Mouse (Mus musculus) midbrain, embryonic 14.5 days (tissue): ENCODE data around the gene Lsm3. TPM values are rescaled to one million over a fixed set of nuclear protein-coding genes. Genes with fewer than 3 reads are reported as not detected.

Source experiments
- ATAC-seq: fragments of 200-750 bp; cut with Nextera tagmentation; 2 replicates; pipeline ENCODE4 v1.8.0; 2017; ENCODE audit warnings: moderate number of reproducible peaks, moderate library complexity; ENCODE audit not compliant: low FRiP score, low TSS enrichment
- DNase-seq: peaks from one replicate; pipeline ENCODE4 v3.0.0-alpha.2; 2015
- H3K27ac ChIP-seq: fragments of 300-500 bp; sonication (generic); replicated peaks from 2 replicates; pipeline ENCODE4 v1.5.1; 2014; ENCODE audit warnings: mild to moderate bottlenecking, low read depth, low read length, moderate library complexity
- H3K27me3 ChIP-seq: fragments of 300-500 bp; sonication (generic); 2 replicates; pipeline ENCODE4 v1.6.1; 2014; ENCODE audit warnings: low read length, control low read depth, mixed read lengths; ENCODE audit not compliant: control insufficient read depth, insufficient read depth
- H3K36me3 ChIP-seq: fragments of 300-500 bp; sonication (generic); 2 replicates; pipeline ENCODE4 v1.6.1; 2014; ENCODE audit warnings: low read length, control low read depth; ENCODE audit not compliant: control insufficient read depth, insufficient read depth
- H3K4me1 ChIP-seq: fragments of 300-500 bp; sonication (generic); 2 replicates; pipeline ENCODE4 v1.6.1; 2014; ENCODE audit warnings: mild to moderate bottlenecking, antibody characterized with exemption, low read length, control low read depth; ENCODE audit not compliant: control insufficient read depth, insufficient read depth
- H3K4me2 ChIP-seq: fragments of 300-500 bp; sonication (generic); 2 replicates; pipeline ENCODE4 v1.6.1; 2014; ENCODE audit warnings: mild to moderate bottlenecking, low read length, moderate library complexity
- H3K4me3 ChIP-seq: fragments of 300-500 bp; sonication (generic); replicated peaks from 2 replicates; pipeline ENCODE4 v1.5.1; 2014; ENCODE audit warnings: low read depth, low read length
- H3K9ac ChIP-seq: fragments of 300-500 bp; sonication (generic); replicated peaks from 2 replicates; pipeline ENCODE4 v1.6.1; 2014; ENCODE audit warnings: mild to moderate bottlenecking, low read length, moderate library complexity
- H3K9me3 ChIP-seq: fragments of 300-500 bp; sonication (generic); 2 replicates; pipeline ENCODE4 v1.6.1; 2016; ENCODE audit warnings: low read length, control low read depth, mixed read lengths; ENCODE audit not compliant: control insufficient read depth
- WGBS: fragments of 180-500 bp; shearing (Covaris S2); extraction: QIAGEN DNeasy Blood & Tissue Kit; methylation state at CpG from one replicate; pipeline ENCODE4 v1.1.7; 2014; 5-methylcytosine and 5-hydroxymethylcytosine counted together
- polyA plus RNA-seq: library from polyadenylated mRNA; unstranded; fragments of >200 nt; fragmentation: Nextera tagmentation; extraction: Ambion mirVana; gene quantifications from 2 replicates; pipeline ENCODE4 v1.2.1, GENCODE M21; 2014

Lsm3 gene
- polyA plus RNA-seq, 1 experiment from 2014 or later = 174 TPM

DNA sequence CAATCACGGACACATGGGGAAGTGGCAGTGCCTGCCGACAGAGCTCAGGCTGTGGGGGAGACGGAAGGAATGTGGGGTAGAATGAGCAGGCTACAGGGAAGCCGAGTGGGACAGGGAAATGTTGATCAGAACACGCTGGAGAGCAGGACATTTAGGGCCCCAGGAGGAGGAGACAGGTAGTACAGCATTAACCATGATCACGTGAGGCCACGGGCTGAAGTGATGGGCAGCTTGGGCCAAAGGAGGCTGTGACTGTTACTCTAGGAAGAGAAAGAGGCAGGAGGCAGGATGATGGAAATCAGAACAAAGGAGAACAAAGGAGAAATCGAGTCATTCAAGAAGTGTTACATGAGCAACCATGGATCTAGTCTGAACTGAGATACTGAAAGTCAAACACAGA lies 21.2 kb upstream of the Lsm3 start:
- H3K4me3 ChIP-seq = no peak overlapping the region
- H3K4me2 ChIP-seq = no peak overlapping the region
- no peak overlapping the region for H3K27ac ChIP-seq
- 94% methylated on average over 8 of the region's 8 CpGs for WGBS
- ATAC-seq (no peak), DNase-seq (no peak)
- peaks cover 95% of the 10 kb centered on the region for H3K36me3 ChIP-seq
- H3K9ac ChIP-seq = no peak overlapping the region
- H3K4me1 ChIP-seq = no peaks in the 10 kb centered on the region
- no peaks in the 10 kb centered on the region for H3K9me3 ChIP-seq
- H3K27me3 ChIP-seq = no peaks in the 10 kb centered on the region

DNA sequence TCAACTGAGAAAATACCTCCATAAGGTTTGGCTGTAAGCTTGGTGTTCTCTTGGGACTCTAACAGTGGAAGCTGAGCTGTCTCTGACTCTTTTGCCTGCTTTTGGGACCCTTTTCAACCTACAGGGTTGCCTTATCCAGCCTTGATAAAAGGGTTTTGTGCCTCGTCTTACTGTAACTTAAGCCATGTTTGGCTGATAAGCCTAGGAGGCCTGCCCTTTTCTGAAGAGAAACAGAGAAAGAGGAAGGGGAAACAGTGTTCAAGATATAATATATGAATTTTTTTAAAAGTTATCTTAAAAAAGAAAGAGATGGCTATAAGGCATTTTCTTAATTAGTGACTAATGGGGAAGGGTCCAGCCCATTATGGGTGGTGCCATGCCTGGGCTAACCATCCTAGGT lies 12.4 kb upstream of the Lsm3 start:
- H3K27me3 ChIP-seq = no peaks in the 10 kb centered on the region
- ATAC-seq = no peak
- no peak for DNase-seq
- 95% methylated on average over 1 of the region's 1 CpGs for WGBS
- no peak overlapping the region for H3K27ac ChIP-seq
- no peak overlapping the region for H3K4me2 ChIP-seq
- H3K9me3 ChIP-seq = no peaks in the 10 kb centered on the region
- H3K4me3 ChIP-seq = no peak overlapping the region
- H3K9ac ChIP-seq = no peak overlapping the region
- peaks cover 99% of the 10 kb centered on the region for H3K36me3 ChIP-seq
- no peaks in the 10 kb centered on the region for H3K4me1 ChIP-seq

DNA sequence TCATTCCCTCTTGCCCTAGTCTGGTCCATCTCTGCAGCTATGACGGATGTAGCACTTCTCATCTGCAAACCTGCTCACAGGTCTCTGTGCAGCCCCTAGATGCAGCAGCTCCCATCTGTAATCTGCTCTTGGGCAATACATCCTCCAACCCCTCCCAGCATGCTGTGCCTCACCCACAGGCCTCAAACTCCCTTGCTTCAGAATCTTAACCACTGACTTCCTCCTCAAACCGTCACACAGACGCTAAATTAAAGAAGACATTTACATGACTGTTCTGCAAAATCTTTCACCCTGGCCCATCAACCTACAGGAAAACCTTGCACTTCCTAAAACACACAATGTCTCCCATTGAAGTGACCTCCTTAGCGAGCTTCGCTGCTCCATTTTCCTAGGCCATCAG lies 9.7 kb upstream of the Lsm3 start:
- Histone ChIP-seq H3K27ac (no peak overlapping the region), H3K27me3 (no peaks in the 10 kb centered on the region), H3K9me3 (no peaks in the 10 kb centered on the region), H3K36me3 (peaks cover 86% of the 10 kb centered on the region), H3K4me2 (no peak overlapping the region), H3K9ac (no peak overlapping the region), H3K4me3 (no peak overlapping the region), H3K4me1 (no peaks in the 10 kb centered on the region)
- ATAC-seq (no peak), DNase-seq (no peak)
- 94% methylated on average over 5 of the region's 5 CpGs for WGBS

GRCm38 (mm10) chr6:91508041-91508440 lies 7.7 kb upstream of the Lsm3 start:
- Histone ChIP-seq H3K4me1 (no peaks in the 10 kb centered on the region), H3K4me3 (no peak overlapping the region), H3K4me2 (no peak overlapping the region), H3K9me3 (no peaks in the 10 kb centered on the region), H3K9ac (no peak overlapping the region), H3K36me3 (peaks cover 67% of the 10 kb centered on the region), H3K27ac (no peak overlapping the region), H3K27me3 (no peaks in the 10 kb centered on the region)
- ATAC-seq (no peak), DNase-seq (no peak)
- WGBS = 91% methylated on average over 3 of the region's 3 CpGs

DNA sequence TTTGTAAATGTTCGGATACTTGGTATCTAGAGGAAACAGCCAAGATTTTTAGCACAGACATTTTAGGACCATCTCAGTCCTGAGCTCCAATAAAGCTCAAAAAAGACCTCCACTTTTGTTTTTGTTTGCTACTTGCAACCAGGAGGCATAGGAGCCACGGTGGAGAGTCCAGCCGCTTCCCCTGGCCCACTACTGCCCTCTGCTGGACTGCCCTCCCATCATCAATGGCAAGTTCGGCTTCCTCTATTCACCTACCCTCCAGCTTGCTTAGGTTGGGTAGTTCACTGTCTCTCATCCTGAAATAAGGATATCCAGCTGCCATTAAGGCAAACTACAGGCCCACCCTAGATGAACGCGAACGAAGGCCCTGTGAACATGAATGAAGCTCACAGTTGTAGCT lies 6.4 kb upstream of the Lsm3 start:
- Histone ChIP-seq H3K4me3 (no peak overlapping the region), H3K27ac (no peak overlapping the region), H3K9me3 (no peaks in the 10 kb centered on the region), H3K4me1 (peaks cover under 1% of the 10 kb centered on the region; the same call in 1 of the 2 replicates), H3K36me3 (peaks cover 55% of the 10 kb centered on the region), H3K27me3 (no peaks in the 10 kb centered on the region), H3K4me2 (no peak overlapping the region), H3K9ac (no peak overlapping the region)
- DNase-seq (peak; percentile 71), ATAC-seq (no peak)
- 41% methylated on average over 7 of the region's 7 CpGs for WGBS

DNA sequence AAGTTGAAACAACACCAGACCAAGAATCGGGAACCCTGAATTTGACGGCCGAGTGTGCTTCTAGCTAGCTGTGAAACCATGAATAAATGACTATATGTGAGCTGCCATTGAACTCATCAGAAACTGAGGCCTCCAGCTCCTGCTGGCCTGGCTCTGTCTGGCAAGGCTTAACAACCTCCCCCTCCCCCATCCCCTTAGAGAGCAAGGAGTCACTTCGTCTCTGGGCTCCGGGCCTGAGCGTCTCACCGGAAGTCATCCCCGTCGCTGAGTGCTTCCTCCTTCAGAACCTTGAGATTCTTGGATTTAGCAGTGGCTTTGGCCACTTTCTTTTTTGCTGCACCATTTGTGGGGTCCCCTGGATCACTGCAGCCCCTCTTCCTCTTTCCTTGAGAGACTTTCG lies 5.5 kb upstream of the Lsm3 start:
- Histone ChIP-seq H3K4me3 (no peak overlapping the region), H3K27ac (no peak overlapping the region), H3K4me1 (peaks cover 9% of the 10 kb centered on the region), H3K9me3 (no peaks in the 10 kb centered on the region), H3K36me3 (peaks cover 46% of the 10 kb centered on the region), H3K27me3 (no peaks in the 10 kb centered on the region), H3K4me2 (no peak overlapping the region), H3K9ac (no peak overlapping the region)
- no peak for DNase-seq
- WGBS = 89% methylated on average over 10 of the region's 10 CpGs
- ATAC-seq = no peak

DNA sequence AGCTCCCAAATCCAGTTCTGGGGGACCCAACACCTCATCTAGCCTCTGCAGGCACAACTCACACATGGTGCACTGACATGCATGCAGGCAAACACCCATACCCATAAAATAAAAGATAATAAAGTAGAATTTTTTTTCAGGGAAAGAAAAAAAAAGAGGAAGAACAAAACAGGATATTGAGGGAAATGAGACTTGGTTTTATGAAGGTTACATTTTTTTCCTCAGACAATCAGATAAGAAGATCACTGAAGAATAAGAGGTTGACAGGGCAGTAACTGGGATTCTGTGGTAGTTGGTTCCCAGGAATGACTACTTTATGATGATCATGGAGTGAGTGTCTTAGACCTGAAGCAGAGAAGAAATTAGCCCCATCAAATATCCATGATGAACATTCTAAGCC lies 1.6 kb upstream of the Lsm3 start:
- DNase-seq (no peak), ATAC-seq (no peak)
- Histone ChIP-seq H3K27me3 (no peaks in the 10 kb centered on the region), H3K4me1 (peaks cover 17% of the 10 kb centered on the region), H3K4me2 (peak overlapping the region; percentile 87; the same call in 1 of the 2 replicates), H3K4me3 (no peak overlapping the region), H3K27ac (no peak overlapping the region), H3K36me3 (peaks cover 21% of the 10 kb centered on the region), H3K9ac (peak overlapping the region; percentile 81; the same call in 1 of the 2 replicates), H3K9me3 (no peaks in the 10 kb centered on the region)

GRCm38 (mm10) chr6:91514737-91515362 lies 878 bp upstream of the Lsm3 start:
- peaks cover 17% of the 10 kb centered on the region for H3K4me1 ChIP-seq
- ATAC-seq = no peak
- H3K36me3 ChIP-seq = peaks cover 28% of the 10 kb centered on the region
- no peaks in the 10 kb centered on the region for H3K9me3 ChIP-seq
- H3K27ac ChIP-seq = no peak overlapping the region; the same call in 1 of the 2 replicates
- H3K27me3 ChIP-seq = no peaks in the 10 kb centered on the region
- peak overlapping the region; percentile 87 for H3K4me2 ChIP-seq
- 33% methylated on average over 10 of the region's 10 CpGs for whole genome bisulfite sequencing
- H3K4me3 ChIP-seq = peak overlapping the region; percentile 77
- no peak for DNase-seq
- H3K9ac ChIP-seq = peak overlapping the region; percentile 81

GRCm38 (mm10) chr6:91518454-91519020 lies 2.8 kb downstream of the Lsm3 start:
- DNase-seq = no peak
- H3K9ac ChIP-seq = no peak overlapping the region
- no peaks in the 10 kb centered on the region for H3K27me3 ChIP-seq
- no peak for ATAC-seq
- no peak overlapping the region for H3K27ac ChIP-seq
- no peak overlapping the region for H3K4me3 ChIP-seq
- H3K4me2 ChIP-seq = no peak overlapping the region
- 94% methylated on average over 7 of the region's 7 CpGs for WGBS
- H3K36me3 ChIP-seq = peaks cover 57% of the 10 kb centered on the region
- H3K4me1 ChIP-seq = peaks cover 17% of the 10 kb centered on the region
- no peaks in the 10 kb centered on the region for H3K9me3 ChIP-seq
